ENCODE assay signal across 8 mouse cellular contexts in the genomic region with DNA sequence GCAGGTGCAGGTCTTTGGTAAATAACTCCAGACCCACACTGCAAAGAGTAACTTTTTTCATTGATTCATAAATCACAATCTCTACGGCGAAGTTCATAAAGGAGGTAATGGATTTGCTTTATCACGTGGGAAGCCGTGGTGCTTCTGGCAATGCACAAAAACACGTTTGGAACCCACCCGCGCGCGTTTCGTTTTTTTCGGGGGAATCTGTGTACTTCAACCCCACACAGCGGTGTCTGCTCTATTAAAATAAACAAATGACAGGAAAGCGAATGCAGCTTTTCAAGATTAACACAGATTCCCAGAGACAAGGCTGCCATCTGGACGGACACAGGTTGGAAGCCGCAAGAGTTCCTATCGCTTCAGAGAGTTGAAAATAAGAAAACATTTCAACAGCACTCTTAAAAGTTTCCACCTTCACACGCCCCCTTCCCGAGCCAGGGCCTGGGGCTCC. TPM values are rescaled to one million over a fixed set of nuclear protein-coding genes. Genes with fewer than 3 reads are reported as not detected.
DNase-seq lines count a peak whose midpoint lies in the region; ATAC-seq and TF ChIP-seq lines count a peak whose summit lies in the region.

No protein-coding gene starts in this region.

- peak overlapping the region; percentile 91 for H3K9ac ChIP-seq in embryonic facial prominence, embryonic 11.5 days (replicated peaks; ENCODE audit: low read length)
- peak overlapping the region; percentile 98 for H3K9ac ChIP-seq in intestine, embryonic 16.5 days (ENCODE audit: low read depth, low read length)
- peak overlapping the region; percentile 97 for H3K9ac ChIP-seq in neural tube, embryonic 13.5 days

- peaks cover 20% of the 10 kb centered on the region for H3K4me1 ChIP-seq in lung, adult 2 months (ENCODE audit: control insufficient read depth, insufficient read depth, low read length)
- H3K4me1 ChIP-seq in embryonic facial prominence, embryonic 11.5 days (ENCODE audit: control insufficient read depth, insufficient read depth, low read length) = no peaks in the 10 kb centered on the region
- H3K4me1 ChIP-seq in intestine, embryonic 16.5 days (ENCODE audit: control insufficient read depth, insufficient read depth, low read length) = peaks cover 43% of the 10 kb centered on the region
- peaks cover 47% of the 10 kb centered on the region for H3K4me1 ChIP-seq in neural tube, embryonic 13.5 days (replicated peaks)

- no peak for TF ChIP-seq CTCF in lung, adult 2 months (IDR thresholded peaks at IDR 0.05; ENCODE audit: insufficient read depth, low read length)

- H3K27me3 ChIP-seq in embryonic facial prominence, embryonic 11.5 days (ENCODE audit: control insufficient read depth, insufficient read depth, low read length) = no peaks in the 10 kb centered on the region
- H3K27me3 ChIP-seq in intestine, embryonic 16.5 days (replicated peaks; ENCODE audit: control insufficient read depth, insufficient read depth, low read length) = no peaks in the 10 kb centered on the region
- no peaks in the 10 kb centered on the region for H3K27me3 ChIP-seq in neural tube, embryonic 13.5 days

- no peaks in the 10 kb centered on the region for H3K36me3 ChIP-seq in embryonic facial prominence, embryonic 11.5 days (replicated peaks; ENCODE audit: control insufficient read depth, insufficient read depth, low read depth, low read length)
- no peaks in the 10 kb centered on the region for H3K36me3 ChIP-seq in intestine, embryonic 16.5 days (ENCODE audit: control insufficient read depth, insufficient read depth, low read length)
- H3K36me3 ChIP-seq in neural tube, embryonic 13.5 days = no peaks in the 10 kb centered on the region

- ATAC-seq in embryonic facial prominence, embryonic 11.5 days (replicated peaks; ENCODE audit: insufficient number of reproducible peaks, low FRiP score, low TSS enrichment, low read depth) = no peak
- no peak for ATAC-seq in intestine, embryonic 16.5 days
- no peak for ATAC-seq in neural tube, embryonic 13.5 days (ENCODE audit: low read depth)
- ATAC-seq in erythroid progenitor cell, adult 5-6 weeks (replicated peaks; ENCODE audit: low FRiP score, poor library complexity, severe bottlenecking) = no peak

- H3K9me3 ChIP-seq in embryonic facial prominence, embryonic 11.5 days (replicated peaks; ENCODE audit: control insufficient read depth, low read length) = no peaks in the 10 kb centered on the region
- H3K9me3 ChIP-seq in intestine, embryonic 16.5 days (ENCODE audit: control insufficient read depth, low read length) = no peaks in the 10 kb centered on the region
- no peaks in the 10 kb centered on the region for H3K9me3 ChIP-seq in neural tube, embryonic 13.5 days

- under 1% methylated on average over 18 of the region's 18 CpGs for WGBS in lung, adult 2 months
- 11% methylated on average over 18 of the region's 18 CpGs for WGBS in embryonic facial prominence, embryonic 11.5 days
- under 1% methylated on average over 18 of the region's 18 CpGs for WGBS in intestine, embryonic 16.5 days
- 4% methylated on average over 18 of the region's 18 CpGs for WGBS in neural tube, embryonic 13.5 days

- TF ChIP-seq POLR2A in lung, adult 2 months (IDR thresholded peaks at IDR 0.05; ENCODE audit: borderline replicate concordance, extremely low read depth, low read depth, low read length) = no peak

- peak overlapping the region; percentile 57 for H3K4me3 ChIP-seq in lung, adult 2 months (replicated peaks; ENCODE audit: extremely low read depth, low read depth, low read length)
- H3K4me3 ChIP-seq in embryonic facial prominence, embryonic 11.5 days (ENCODE audit: low read depth, low read length) = peak overlapping the region; percentile 95
- peak overlapping the region; percentile 97 for H3K4me3 ChIP-seq in intestine, embryonic 16.5 days (ENCODE audit: low read length)
- H3K4me3 ChIP-seq in neural tube, embryonic 13.5 days = peak overlapping the region; percentile 98

- H3K27ac ChIP-seq in embryonic facial prominence, embryonic 11.5 days (replicated peaks; ENCODE audit: low read depth, low read length) = peak overlapping the region; percentile 85
- peak overlapping the region; percentile 94 for H3K27ac ChIP-seq in intestine, embryonic 16.5 days (ENCODE audit: low read length)
- H3K27ac ChIP-seq in neural tube, embryonic 13.5 days (replicated peaks) = peak overlapping the region; percentile 93

- DNase-seq in lung, adult 2 months = no peak
- DNase-seq in lung, postnatal 4 days = no peak
- DNase-seq in embryonic facial prominence, embryonic 11.5 days (ENCODE audit: low spot score) = no peak
- DNase-seq in right cerebral cortex, adult 18-20 months = no peak
- no peak for DNase-seq in left cerebral cortex, adult 18-20 months (ENCODE audit: low spot score in 2 of 2)

- H3K4me2 ChIP-seq in embryonic facial prominence, embryonic 11.5 days (ENCODE audit: low read depth, low read length) = peak overlapping the region; percentile 53
- peak overlapping the region; percentile 82 for H3K4me2 ChIP-seq in intestine, embryonic 16.5 days (ENCODE audit: low read depth, low read length)
- H3K4me2 ChIP-seq in neural tube, embryonic 13.5 days = peak overlapping the region; percentile 81

RNA-seq across cellular contexts. Expression of gene Usp12, which starts 1.1 kb away (rescaled TPM):
- 9.8 and 14.9 TPM in 2 replicates for polyA plus RNA-seq in lung, adult 2 months (2012; rRNA removed)
- 11.1 and 11.8 TPM in 2 replicates for polyA plus RNA-seq in embryonic facial prominence, embryonic 11.5 days (2014; fragmentation: Nextera tagmentation; extraction: Ambion mirVana)
- polyA plus RNA-seq in intestine, embryonic 16.5 days (2015; fragmentation: Nextera tagmentation; extraction: Ambion mirVana) = 26.7 and 33.7 TPM in 2 replicates
- 22.3 and 22.5 TPM in 2 replicates for polyA plus RNA-seq in neural tube, embryonic 13.5 days (2015; fragmentation: Nextera tagmentation; extraction: Ambion mirVana)
- total RNA-seq in erythroid progenitor cell, adult 5-6 weeks (2015; ENCODE audit: low replicate concordance) = 8.6 and 15.1 TPM in 2 replicates
- total RNA-seq in erythroid progenitor cell, adult 5-6 weeks (2017; ENCODE audit: low replicate concordance) = 9.2 and 10.3 TPM in 2 replicates
- 10 to 100 TPM; 56.6 to 61.1 TPM for total RNA-seq in left cerebral cortex, adult 18-20 months (2021)

RNA-seq across cellular contexts. Expression of gene Rpl21, which starts 39.0 kb away (rescaled TPM):
- 43.4 and 72.0 TPM in 2 replicates for polyA plus RNA-seq in lung, adult 2 months (2012; rRNA removed)
- 582 and 608 TPM in 2 replicates for polyA plus RNA-seq in embryonic facial prominence, embryonic 11.5 days (2014; fragmentation: Nextera tagmentation; extraction: Ambion mirVana)
- polyA plus RNA-seq in intestine, embryonic 16.5 days (2015; fragmentation: Nextera tagmentation; extraction: Ambion mirVana) = 455 and 503 TPM in 2 replicates
- 364 and 418 TPM in 2 replicates for polyA plus RNA-seq in neural tube, embryonic 13.5 days (2015; fragmentation: Nextera tagmentation; extraction: Ambion mirVana)
- 547 and 879 TPM in 2 replicates for total RNA-seq in erythroid progenitor cell, adult 5-6 weeks (2015; ENCODE audit: low replicate concordance)
- total RNA-seq in erythroid progenitor cell, adult 5-6 weeks (2017; ENCODE audit: low replicate concordance) = 529 and 618 TPM in 2 replicates
- total RNA-seq in left cerebral cortex, adult 18-20 months (2021) = 100 to 1,000 TPM; 178 to 190 TPM

RNA-seq across cellular contexts. Expression of gene Rasl11a, which starts 51.2 kb away (rescaled TPM):
- 20.5 and 26.7 TPM in 2 replicates for polyA plus RNA-seq in lung, adult 2 months (2012; rRNA removed)
- 22.9 and 24.9 TPM in 2 replicates for polyA plus RNA-seq in embryonic facial prominence, embryonic 11.5 days (2014; fragmentation: Nextera tagmentation; extraction: Ambion mirVana)
- 26.5 and 28.3 TPM in 2 replicates for polyA plus RNA-seq in intestine, embryonic 16.5 days (2015; fragmentation: Nextera tagmentation; extraction: Ambion mirVana)
- 23.1 and 24.9 TPM in 2 replicates for polyA plus RNA-seq in neural tube, embryonic 13.5 days (2015; fragmentation: Nextera tagmentation; extraction: Ambion mirVana)
- not detected in 2 replicates for total RNA-seq in erythroid progenitor cell, adult 5-6 weeks (2015; ENCODE audit: low replicate concordance)
- not detected in 2 replicates for total RNA-seq in erythroid progenitor cell, adult 5-6 weeks (2017; ENCODE audit: low replicate concordance)
- total RNA-seq in left cerebral cortex, adult 18-20 months (2021) = 10 to 100 TPM; 10.8 to 11.6 TPM
